Mouse (Mus musculus) kidney, embryonic 14.5 days (tissue): ENCODE results near the gene Igfbp1. TPM values are rescaled to one million over a fixed set of nuclear protein-coding genes. Genes with fewer than 3 reads are reported as not detected.

Experiments used
- ATAC-seq: fragments of 200-750 bp; cut with Nextera tagmentation; 2 replicates; pipeline ENCODE4 v1.8.0; 2017; ENCODE audit warnings: moderate number of reproducible peaks, mild to moderate bottlenecking, moderate TSS enrichment, moderate library complexity; ENCODE audit not compliant: low FRiP score, low TSS enrichment
- H3K27ac ChIP-seq: fragments of 300-500 bp; sonication (generic); 2 replicates; pipeline ENCODE4 v1.5.1; 2014; ENCODE audit warnings: low read depth, mild to moderate bottlenecking, low read length, moderate library complexity, mixed read lengths
- H3K27me3 ChIP-seq: fragments of 300-500 bp; sonication (generic); 2 replicates; pipeline ENCODE4 v1.6.1; 2014; ENCODE audit warnings: mild to moderate bottlenecking, low read length; ENCODE audit not compliant: control insufficient read depth, insufficient read depth
- H3K36me3 ChIP-seq: fragments of 300-500 bp; sonication (generic); 2 replicates; pipeline ENCODE4 v1.6.1; 2014; ENCODE audit warnings: low read length, mixed read lengths; ENCODE audit not compliant: control insufficient read depth, insufficient read depth
- H3K4me1 ChIP-seq: fragments of 300-500 bp; sonication (generic); 2 replicates; pipeline ENCODE4 v1.6.1; 2014; ENCODE audit warnings: low read length, mixed read lengths; ENCODE audit not compliant: control insufficient read depth, insufficient read depth
- H3K4me2 ChIP-seq: fragments of 300-500 bp; sonication (generic); replicated peaks from 2 replicates; pipeline ENCODE4 v1.6.1; 2014; ENCODE audit warnings: low read depth, mild to moderate bottlenecking, low read length
- H3K4me3 ChIP-seq: fragments of 300-500 bp; sonication (generic); 2 replicates; pipeline ENCODE4 v1.5.1; 2014; ENCODE audit warnings: mild to moderate bottlenecking, low read length
- H3K9ac ChIP-seq: fragments of 300-500 bp; sonication (generic); 2 replicates; pipeline ENCODE4 v1.6.1; 2014; ENCODE audit warnings: low read depth, mild to moderate bottlenecking, low read length, moderate library complexity
- H3K9me3 ChIP-seq: fragments of 300-500 bp; sonication (generic); 2 replicates; pipeline ENCODE4 v1.6.1; 2016; ENCODE audit warnings: low read length; ENCODE audit not compliant: control insufficient read depth
- WGBS: fragments of 180-500 bp; shearing (Covaris S2); extraction: QIAGEN DNeasy Blood & Tissue Kit; methylation state at CpG from one replicate; pipeline ENCODE4 v1.1.7; 2014; 5-methylcytosine and 5-hydroxymethylcytosine counted together
- polyA plus RNA-seq: library from polyadenylated mRNA; unstranded; fragments of >200 nt; fragmentation: Nextera tagmentation; extraction: Ambion mirVana; gene quantifications from 2 replicates; pipeline ENCODE4 v1.2.1, GENCODE M21; 2014

The Igfbp1 gene
- polyA plus RNA-seq, 1 experiment from 2014 or later = 2.5 TPM

DNA sequence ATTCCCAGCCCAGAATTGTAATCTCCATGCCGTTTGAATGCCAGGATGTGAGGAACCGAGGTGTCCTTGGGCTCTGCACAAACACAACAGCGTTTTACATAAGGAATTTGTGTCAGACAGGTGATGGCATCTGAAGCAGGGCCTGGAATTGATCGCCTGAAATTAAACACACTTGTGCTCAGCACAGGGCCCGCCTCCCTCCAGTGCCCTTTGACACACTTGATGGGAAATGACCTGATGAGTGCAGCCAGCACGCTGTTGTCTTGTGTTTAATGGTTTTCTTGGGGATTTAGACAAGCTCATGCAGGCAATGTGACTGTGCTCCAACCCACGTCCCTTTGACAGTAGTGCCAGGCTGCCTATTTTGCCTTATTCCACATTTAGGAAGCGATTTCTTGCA is 10.1 kb upstream of the Igfbp1 start:
- Histone ChIP-seq H3K4me1 (no peaks in the 10 kb centered on the region), H3K36me3 (no peaks in the 10 kb centered on the region), H3K9me3 (no peaks in the 10 kb centered on the region), H3K4me3 (no peak overlapping the region), H3K27ac (no peak overlapping the region), H3K27me3 (no peaks in the 10 kb centered on the region), H3K9ac (no peak overlapping the region), H3K4me2 (no peak overlapping the region)
- no peak for ATAC-seq
- 62% methylated on average over 8 of the region's 8 CpGs for WGBS

DNA sequence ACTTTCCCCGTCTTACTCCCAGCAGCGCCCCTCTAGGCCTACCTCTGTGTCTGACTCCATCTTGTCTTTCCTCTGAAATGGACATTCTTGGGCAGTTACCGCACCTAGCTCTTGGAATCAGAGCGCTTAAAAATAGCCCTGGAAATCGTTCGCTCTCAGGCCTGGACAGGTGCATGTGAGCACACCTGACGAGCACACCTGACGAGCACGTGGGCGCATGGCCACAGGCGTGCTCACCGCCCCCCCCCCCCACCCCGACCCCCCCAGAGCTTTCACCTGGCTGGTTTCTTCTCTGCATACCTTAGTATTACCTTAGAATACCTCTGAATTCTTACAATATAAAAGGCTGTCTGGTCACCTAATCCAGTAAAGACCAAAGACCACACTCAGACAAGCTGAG is 9.1 kb upstream of the Igfbp1 start, which contains the start of gene Gm11985:
Gm11985 (minus strand) TSS at position 101 of the 400 bp plus-strand sequence.
- H3K36me3 ChIP-seq = no peaks in the 10 kb centered on the region
- no peak within 1 kb of the TSS for H3K4me2 ChIP-seq
- no peak for ATAC-seq
- no peak within 1 kb of the TSS for H3K4me3 ChIP-seq
- WGBS = 89% methylated on average over 12 of the region's 13 CpGs
- H3K4me1 ChIP-seq = no peaks in the 10 kb centered on the region
- H3K27me3 ChIP-seq = no peaks in the 10 kb centered on the region
- no peak within 1 kb of the TSS for H3K9ac ChIP-seq
- no peak within 1 kb of the TSS for H3K27ac ChIP-seq
- H3K9me3 ChIP-seq = no peaks in the 10 kb centered on the region

DNA sequence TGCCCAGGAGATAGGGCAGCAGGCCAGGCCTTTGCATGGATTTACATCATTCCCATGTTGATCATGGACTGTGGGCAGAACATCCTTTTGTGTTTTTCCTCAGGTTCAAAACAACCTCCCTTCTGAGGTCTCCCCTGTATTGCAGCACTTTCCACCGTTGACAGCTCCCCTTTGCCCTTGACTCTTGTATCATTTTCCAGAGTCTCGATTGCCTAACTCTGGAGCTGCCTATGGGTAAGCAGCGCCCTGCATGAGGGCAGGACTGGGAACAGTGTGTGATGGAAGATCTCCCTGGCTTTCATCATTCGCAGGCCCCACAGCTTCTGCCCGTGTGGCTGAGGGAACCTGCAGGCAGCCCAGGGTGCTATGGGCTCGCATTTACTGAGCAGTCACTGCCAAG is 4.9 kb upstream of the Igfbp1 start:
- H3K4me3 ChIP-seq = no peak overlapping the region
- H3K9me3 ChIP-seq = no peaks in the 10 kb centered on the region
- WGBS = 44% methylated on average over 6 of the region's 6 CpGs

DNA sequence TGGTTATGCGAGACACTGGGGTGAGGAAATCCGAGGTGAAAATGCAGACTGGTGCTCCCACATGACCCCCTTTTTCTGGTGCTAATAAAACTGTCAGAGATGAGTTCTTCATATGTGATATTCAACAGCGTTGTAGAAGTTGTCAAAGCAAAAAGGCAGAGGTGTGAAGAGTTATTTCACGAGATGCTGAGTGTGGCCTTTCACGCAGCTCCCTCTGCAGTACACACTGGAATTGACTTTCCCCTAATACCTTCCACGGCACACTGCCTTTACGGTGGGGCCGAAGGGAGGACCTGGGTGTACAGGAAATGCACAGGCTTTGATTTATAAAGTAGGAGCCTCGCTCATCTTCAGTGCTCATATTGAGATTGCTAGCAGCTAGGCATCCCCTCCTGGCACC is 4.4 kb upstream of the Igfbp1 start:
- 54% methylated on average over 9 of the region's 9 CpGs for WGBS
- H3K9ac ChIP-seq = no peak overlapping the region
- H3K9me3 ChIP-seq = no peaks in the 10 kb centered on the region
- H3K36me3 ChIP-seq = no peaks in the 10 kb centered on the region
- H3K4me2 ChIP-seq = no peak overlapping the region
- H3K27me3 ChIP-seq = no peaks in the 10 kb centered on the region
- H3K4me1 ChIP-seq = peaks cover 5% of the 10 kb centered on the region; the same call in 1 of the 2 replicates
- no peak overlapping the region for H3K27ac ChIP-seq
- ATAC-seq = no peak
- H3K4me3 ChIP-seq = no peak overlapping the region

More for the DNA sequence above, 4.9 kb upstream of the Igfbp1 start:
- H3K36me3 ChIP-seq = no peaks in the 10 kb centered on the region
- ATAC-seq = no peak
- no peak overlapping the region for H3K27ac ChIP-seq
- H3K9ac ChIP-seq = no peak overlapping the region
- peaks cover under 1% of the 10 kb centered on the region; the same call in 1 of the 2 replicates for H3K4me1 ChIP-seq
- no peaks in the 10 kb centered on the region for H3K27me3 ChIP-seq
- no peak overlapping the region for H3K4me2 ChIP-seq

DNA sequence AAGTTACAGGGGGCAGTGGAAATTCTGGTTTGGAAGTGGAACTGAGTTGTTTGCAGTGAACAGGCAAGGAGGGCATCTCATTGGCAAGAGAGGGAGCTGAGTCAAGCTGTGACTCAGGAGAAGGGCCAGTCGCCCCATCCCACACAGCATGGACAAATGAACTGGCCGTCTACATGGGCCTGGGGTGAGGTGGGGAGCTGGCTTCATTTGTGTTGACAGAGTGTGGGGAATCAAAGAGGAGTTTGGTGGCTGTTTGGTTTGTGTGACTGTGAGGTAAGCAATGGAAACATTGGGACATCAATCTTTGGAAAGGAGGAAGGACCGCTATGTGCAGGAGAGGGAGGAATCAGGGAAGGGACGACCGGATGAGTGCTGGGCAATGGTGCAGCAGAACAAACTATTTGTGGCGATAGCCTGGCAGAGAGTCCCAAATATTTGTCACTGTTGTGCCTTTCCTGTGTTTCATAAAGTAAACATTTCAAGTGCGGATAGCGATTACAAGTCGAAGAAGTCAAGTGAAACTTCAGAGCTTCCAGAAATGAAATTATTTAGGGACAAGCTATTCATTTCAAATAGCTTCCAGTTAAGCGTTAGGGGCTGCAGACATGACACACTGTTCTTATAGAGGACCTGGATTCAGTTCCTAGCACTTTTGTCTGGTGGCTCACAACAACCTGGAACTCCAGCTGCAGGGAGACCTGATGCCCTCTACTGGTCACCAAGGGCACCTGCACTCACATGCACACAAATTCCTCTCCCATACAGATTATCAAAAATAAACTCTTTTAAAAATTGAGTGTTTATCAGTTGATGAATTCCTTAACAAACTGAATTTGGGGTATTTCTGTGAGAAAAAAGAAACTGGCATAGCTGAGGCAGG is 2.9 kb upstream of the Igfbp1 start:
- H3K9me3 ChIP-seq = no peaks in the 10 kb centered on the region
- 95% methylated on average over 10 of the region's 10 CpGs for WGBS
- H3K9ac ChIP-seq = no peak overlapping the region
- H3K27ac ChIP-seq = no peak overlapping the region
- H3K36me3 ChIP-seq = no peaks in the 10 kb centered on the region
- no peak overlapping the region for H3K4me3 ChIP-seq
- no peak overlapping the region for H3K4me2 ChIP-seq
- H3K27me3 ChIP-seq = no peaks in the 10 kb centered on the region
- H3K4me1 ChIP-seq = peaks cover 5% of the 10 kb centered on the region; the same call in 1 of the 2 replicates
- ATAC-seq = no peak

DNA sequence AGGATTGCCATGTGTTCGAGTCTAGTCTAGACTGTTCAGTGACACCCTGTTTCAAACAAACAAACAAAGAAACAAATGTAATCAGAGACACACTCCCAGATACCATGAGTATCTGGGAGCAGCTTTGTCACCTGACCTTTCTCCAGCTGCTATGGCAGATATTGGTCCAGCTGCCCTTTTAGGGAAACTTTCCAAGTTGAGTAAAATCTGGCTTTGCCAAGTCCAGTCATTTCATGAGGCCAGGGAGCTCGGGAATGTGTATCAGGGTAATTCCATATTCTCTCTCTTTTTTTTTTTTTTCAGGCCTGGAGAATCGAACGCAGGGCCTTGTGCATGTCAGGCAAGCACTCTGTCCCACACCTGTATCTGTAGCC is 2.3 kb upstream of the Igfbp1 start:
- H3K9me3 ChIP-seq = no peaks in the 10 kb centered on the region
- H3K4me3 ChIP-seq = no peak overlapping the region
- H3K4me1 ChIP-seq = peaks cover 5% of the 10 kb centered on the region; the same call in 1 of the 2 replicates
- H3K4me2 ChIP-seq = no peak overlapping the region
- 92% methylated on average over 4 of the region's 4 CpGs for WGBS
- H3K27ac ChIP-seq = no peak overlapping the region
- H3K36me3 ChIP-seq = no peaks in the 10 kb centered on the region
- no peak overlapping the region for H3K9ac ChIP-seq
- no peaks in the 10 kb centered on the region for H3K27me3 ChIP-seq
- ATAC-seq = no peak

DNA sequence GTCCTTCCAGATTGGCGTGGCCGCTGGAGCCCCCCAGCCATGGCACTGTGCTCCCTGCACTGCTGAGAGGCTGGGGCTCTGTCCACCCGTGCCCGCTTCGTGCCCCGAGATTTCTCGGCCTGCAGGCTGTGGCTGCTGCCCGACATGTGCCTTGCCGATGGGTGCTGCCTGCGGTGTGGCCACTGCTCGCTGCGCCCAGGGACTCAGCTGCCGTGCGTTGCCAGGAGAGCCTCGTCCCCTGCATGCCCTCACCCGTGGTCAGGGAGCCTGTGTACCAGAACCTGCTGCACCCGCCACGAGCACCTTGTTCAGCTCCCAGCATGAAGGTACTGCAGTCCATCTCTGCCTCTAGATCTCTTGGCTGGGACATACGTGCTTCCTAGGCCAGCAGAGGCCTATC is 424 bp downstream of the Igfbp1 start:
- WGBS = 83% methylated on average over 19 of the region's 19 CpGs
- no peaks in the 10 kb centered on the region for H3K27me3 ChIP-seq
- H3K9me3 ChIP-seq = no peaks in the 10 kb centered on the region
- peaks cover 5% of the 10 kb centered on the region; the same call in 1 of the 2 replicates for H3K4me1 ChIP-seq
- no peak overlapping the region for H3K4me3 ChIP-seq
- ATAC-seq = 0 out of 2 replicates have a peak, but pooled peaks have one; percentile 17
- no peak overlapping the region for H3K9ac ChIP-seq
- H3K4me2 ChIP-seq = no peak overlapping the region
- H3K27ac ChIP-seq = peak overlapping the region; percentile 47; the same call in 1 of the 2 replicates
- H3K36me3 ChIP-seq = no peaks in the 10 kb centered on the region

DNA sequence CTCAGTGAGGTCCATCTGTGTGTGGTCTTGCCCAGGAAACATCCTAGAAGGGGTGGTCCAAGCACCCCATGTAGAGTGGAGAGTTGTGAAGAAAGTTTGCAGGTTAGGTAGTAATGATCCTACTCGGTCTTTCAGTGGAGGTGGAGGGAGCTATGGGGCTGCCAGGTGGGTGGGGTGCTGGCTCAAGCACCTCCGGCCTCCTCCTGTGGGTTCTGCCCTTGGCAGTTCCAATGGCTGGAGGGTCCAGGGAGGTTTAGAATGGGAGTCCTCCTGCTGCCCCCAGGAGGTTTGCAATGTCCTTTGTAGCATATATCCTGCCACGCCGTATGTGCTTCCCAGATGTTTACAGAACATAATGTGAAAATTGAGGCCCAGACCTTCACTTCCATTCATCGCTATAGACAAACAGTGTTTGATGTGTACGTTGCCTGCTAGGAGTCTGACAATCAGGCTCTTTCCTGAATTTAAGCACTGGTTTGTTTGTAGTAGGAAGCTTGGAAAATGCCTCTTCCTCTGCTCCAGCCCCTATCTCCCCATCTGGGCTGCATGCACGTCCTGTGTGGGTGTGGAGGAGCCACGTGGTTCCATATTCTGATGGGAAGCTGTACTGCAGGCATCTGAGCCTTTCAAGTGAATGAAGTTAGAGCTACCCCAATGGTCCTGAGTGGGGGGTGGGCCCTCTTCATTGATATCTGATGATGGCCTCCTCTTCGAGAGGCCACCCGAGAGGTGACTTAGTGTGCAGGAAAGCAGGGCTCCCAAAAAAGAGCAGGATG is 1.1 kb downstream of the Igfbp1 start:
- peaks cover 5% of the 10 kb centered on the region; the same call in 1 of the 2 replicates for H3K4me1 ChIP-seq
- no peak overlapping the region for H3K4me3 ChIP-seq
- no peak overlapping the region for H3K4me2 ChIP-seq
- H3K27me3 ChIP-seq = no peaks in the 10 kb centered on the region
- no peak for ATAC-seq
- H3K27ac ChIP-seq = peak overlapping the region; percentile 47; the same call in 1 of the 2 replicates
- H3K9me3 ChIP-seq = no peaks in the 10 kb centered on the region
- no peak overlapping the region for H3K9ac ChIP-seq
- WGBS = 74% methylated on average over 10 of the region's 10 CpGs
- H3K36me3 ChIP-seq = no peaks in the 10 kb centered on the region
